Mouse (Mus musculus): ENCODE results near the gene Lctl.

Gene Lctl

GRCm38 (mm10) chr9:64184166-64184840, 67.4 kb downstream of the Lctl start:
- DNase-seq (ENCODE audit: low spot score in 2 of 2): no peak

Data from heart, adult 9 months (tissue).